Mouse (Mus musculus) liver, postnatal 0 days (tissue): ENCODE data around the gene Shroom3.

Experiments
- CTCF ChIP-seq: sonication (generic); IDR thresholded peaks from 2 replicates; pipeline ENCODE4 v1.5.1; 2016; ENCODE audit warnings: antibody characterized with exemption, low read depth
- EP300 ChIP-seq: IDR thresholded peaks from 2 replicates; pipeline ENCODE4 v1.6.1; 2016; ENCODE audit warnings: antibody characterized with exemption, low read depth, mild to moderate bottlenecking

DNA sequence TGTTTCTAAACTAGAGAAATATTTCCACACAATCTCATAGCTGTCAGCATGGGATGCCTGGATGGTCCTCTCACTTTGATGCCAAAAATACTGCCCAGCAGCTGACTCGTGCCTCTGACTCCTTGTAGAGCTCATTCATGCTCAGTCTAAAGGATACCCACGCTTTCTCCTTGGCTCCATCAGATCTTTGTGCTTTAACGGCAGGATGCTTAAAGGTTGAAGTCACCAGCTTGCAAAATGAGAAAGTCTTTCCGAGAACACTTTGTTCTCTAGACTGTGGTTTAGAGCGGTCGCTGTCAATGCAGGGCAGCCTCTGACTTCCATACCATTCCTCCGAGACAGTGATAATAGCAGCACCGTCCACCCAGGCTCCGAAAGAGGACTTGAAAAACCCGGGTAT, 249.8 kb downstream of the Shroom3 start:
- TF ChIP-seq CTCF: no peak
- no peak for TF ChIP-seq EP300
